Mouse (Mus musculus): ENCODE data around the gene Dgki.

The Dgki gene

DNA sequence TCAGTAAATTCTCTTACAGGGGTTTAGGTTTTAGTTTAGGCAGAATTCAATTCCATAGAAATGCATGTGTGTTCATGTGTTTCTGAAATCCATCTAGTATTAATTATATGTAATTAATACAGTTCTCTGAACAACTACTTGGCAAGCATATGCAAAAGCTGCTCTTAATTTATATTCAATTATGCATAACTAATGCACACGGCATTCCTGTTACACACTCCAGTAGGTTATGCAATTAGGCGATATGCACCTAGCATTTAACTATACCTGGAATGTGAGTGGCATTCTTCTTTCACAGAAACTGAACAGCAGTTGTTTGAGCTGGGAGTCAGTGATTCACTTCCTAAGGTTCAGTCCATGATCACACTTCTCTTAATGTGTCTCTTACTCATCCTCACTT lies 370.2 kb downstream of the Dgki start:
- DNase-seq (ENCODE audit: low spot score in 2 of 2): no peak

DNA sequence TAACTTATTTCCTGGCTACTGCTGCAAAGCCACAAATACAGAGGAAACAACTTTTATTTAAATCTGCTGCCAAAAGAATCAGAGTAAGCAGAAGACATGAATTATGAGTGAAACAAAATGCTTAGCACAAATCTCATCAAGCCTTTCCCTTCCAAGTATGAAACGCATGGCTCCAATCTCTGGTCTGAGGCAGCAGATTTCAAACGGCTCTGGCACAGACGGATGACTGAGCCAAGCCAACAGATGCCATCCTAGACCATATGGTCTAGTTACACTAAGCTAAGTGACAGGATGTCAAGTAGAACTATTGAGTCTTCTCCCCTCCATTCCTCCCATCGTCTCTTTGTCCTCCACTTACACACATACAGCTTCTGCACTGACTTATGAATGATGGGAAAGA lies 373.5 kb downstream of the Dgki start:
- peak; percentile 46 to 49 for DNase-seq (ENCODE audit: low spot score in 2 of 2)

DNA sequence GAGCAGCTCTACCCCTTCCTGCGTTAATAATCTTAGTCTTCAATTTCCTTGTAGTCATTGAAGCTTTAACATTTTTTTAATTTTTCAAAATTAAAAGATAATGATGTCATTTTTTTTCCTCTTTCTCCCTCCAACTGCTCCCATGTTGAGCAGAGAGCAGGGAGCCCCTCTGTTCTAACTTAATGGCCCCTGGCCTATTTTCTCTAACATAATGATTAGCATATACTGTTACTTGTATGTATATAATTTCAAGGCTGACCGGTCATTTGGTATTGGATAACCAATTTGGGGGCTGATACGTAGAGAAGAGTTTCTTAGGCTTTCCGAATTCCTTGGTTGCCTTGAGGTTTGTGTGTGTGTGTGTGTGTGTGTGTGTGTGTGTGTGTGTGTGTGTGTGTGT lies 378.0 kb downstream of the Dgki start:
- no peak for DNase-seq (ENCODE audit: low spot score in 2 of 2)

DNA sequence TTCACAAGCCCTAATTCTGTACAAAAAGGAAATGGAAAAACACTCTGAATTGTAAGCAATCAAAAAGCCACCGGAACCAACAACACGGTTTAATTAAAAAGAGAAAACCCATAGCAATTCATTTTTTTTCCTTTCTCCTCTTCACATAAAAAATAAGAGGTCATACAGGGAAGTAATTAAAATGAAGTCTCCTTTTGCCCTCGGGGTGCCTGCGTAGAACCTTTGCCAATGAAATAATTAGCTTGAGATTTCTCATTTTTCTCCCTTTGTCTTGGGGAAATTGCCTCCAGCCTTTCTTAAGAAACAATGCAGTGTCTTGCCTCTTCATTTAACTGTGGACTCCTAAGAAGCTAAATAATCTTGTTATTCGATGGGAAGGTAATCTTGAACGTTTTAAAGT lies 388.4 kb downstream of the Dgki start:
- DNase-seq (ENCODE audit: low spot score in 2 of 2): no peak

DNA sequence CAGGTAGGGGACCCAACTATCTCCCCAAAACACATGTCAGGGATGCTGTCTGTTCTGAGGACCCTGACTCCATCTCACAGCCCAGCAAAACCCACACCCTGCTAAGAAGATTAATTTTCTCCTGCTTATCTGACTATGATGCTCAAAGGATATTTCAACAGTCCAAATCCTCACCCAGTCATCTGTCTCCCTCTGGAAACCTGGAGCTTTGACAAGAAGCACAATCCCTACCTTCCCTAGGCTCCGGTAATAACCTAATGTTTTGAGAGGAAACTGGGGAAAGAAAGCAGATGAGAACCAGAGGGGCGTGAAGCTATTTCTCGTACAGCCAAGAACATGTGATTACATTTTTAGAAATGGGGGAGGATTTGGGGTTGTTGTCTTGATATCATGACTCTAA lies 392.8 kb downstream of the Dgki start:
- no peak for DNase-seq (ENCODE audit: low spot score in 2 of 2)

DNA sequence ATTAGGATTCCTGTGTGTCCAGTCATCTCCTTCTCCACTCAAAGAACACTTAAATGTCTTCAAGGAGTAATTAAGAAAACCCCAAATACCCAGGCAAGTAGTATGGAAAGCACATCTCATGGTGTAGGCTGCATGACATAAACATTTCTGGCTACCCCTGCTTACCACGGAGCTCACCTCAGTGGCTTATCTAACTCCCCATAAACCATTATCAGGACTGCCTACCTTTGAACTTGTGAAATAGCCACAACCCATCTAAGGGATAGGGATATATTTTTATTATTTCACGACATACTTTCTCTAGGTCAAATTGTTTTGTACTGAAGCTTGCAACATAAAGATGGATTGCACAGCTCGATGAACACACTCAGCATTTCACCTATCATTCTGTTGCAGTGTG lies 394.0 kb downstream of the Dgki start:
- DNase-seq (ENCODE audit: low spot score in 2 of 2): no peak

DNA sequence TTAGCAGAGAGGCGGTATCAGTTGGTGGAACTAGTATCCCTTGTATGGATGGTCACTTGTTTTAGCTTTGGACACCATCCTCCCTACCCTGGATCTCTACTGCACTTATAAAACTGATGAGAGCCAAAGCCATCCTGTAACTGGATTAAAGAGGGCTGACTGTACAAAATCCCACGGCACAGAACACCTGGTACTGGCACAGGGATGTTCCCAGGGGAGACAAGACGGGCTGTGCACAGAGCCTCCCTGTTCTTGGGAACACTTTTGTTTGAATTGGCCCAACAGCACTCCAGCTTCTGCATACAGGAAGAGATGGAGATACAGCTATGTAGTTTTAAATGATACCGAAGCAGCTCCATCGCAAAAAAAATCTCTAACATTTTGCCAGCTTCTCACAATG lies 395.1 kb downstream of the Dgki start:
- DNase-seq (ENCODE audit: low spot score in 2 of 2): no peak

DNA sequence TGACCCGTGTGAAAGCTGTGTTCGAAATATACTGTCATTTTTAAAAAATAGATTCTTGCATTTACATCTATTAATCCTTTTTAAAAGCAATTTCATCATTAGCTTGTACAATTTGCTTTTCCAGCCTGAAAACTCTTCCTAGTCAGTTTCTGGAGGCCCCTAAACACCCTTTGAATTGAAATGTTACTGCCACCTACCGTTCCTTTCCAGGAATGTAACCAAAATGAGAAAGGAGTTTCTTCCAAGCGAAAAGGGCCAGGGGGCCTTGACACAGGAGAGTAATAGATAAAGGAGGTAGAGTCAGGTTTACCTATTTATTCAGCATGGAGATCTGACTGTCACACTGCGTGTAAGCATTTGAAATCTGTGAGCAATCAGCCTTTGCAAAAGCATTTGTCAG lies 396.2 kb downstream of the Dgki start:
- DNase-seq (ENCODE audit: low spot score in 2 of 2): peak; percentile 53 to 71

DNA sequence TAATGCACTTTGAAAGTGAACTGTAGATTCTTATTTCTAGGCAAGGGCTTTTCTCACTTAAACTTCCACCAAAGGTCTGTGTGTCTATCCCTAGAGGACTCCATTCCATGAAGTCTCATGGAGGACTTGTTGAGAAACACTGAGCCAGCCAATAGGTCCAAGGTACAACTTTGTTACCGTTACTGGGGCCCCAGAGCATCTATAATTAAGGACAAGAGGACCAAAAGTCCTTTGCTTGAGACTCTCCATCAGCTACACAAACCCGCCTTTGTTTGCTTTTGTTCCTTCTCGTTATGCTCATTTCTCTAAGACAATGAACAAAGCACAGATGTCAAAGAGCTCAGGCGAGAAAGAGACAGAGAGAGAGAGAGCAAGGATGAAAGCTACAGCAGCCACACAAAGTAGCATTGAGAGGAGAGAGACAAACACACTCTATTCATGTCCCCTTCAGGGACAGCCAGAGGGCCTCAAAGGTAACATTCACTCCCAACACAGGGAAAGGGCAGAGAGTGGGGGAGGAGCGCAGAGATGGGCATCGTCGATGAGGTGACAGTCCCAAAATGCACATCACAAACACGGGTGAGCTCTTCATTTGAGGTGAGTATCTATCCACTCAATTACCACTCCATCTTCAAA lies 396.7 kb downstream of the Dgki start:
- no peak for DNase-seq (ENCODE audit: low spot score in 2 of 2)

DNA sequence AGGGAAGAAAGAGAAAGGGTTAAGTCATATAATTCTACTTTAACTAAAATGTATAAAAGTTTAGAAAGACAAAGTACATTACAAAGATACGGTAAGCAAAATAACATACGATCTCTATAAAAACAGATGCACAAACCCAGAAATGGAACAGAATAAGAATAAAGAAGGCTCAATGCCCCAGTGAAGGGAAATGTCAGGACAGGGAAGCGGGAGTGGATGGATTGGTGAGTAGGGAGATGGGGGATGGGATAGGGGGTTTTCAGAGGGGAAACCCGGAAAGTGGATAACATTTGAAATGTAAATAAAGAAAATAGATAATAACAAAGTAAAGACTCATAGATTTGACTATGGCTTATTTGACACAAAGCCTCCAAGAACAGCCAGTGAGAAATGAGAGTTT lies 400.1 kb downstream of the Dgki start:
- DNase-seq (ENCODE audit: low spot score in 2 of 2): no peak

DNA sequence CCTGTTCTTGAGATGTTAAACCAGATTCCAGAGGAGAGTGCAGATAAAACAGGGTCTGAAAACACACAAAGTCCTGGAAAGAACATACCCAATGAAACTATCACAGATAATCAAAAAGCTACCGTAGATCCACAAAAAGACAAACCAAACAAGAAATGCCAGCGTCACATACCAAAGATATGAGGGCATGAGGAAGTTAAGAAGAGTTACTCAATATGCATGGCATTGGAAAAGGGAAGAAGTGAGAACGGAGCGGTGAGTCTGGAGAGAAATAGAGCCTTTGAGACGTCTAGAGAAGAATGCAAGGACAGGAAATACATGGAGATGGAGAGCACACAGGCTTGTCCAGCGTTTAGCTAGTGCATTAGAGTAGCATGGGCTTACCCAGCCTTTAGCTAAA lies 401.6 kb downstream of the Dgki start:
- no peak for DNase-seq (ENCODE audit: low spot score in 2 of 2)

DNA sequence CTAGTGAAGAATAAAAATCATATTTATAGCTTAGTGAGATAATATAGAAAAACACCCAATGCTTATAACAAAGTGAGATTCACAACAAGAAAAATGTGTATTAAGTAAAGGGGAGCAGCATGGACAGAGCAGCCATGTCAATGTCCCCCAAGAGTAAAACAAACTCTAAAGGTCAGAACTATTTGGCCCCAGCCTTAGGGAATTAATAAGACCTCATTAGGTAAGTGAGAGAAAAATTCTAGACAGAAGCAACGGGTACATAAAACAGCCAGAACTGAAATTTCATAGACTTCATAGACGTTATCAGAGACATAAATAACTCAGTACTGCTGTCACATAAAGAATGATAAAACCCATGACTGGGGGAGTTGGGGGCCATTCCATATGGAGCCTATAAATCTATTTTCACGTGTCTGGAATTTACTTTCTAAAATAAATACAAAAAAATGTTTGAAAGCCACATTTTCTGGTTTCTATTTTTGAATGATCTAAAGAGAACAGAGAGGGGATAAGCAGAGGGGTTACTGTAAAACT lies 402.3 kb downstream of the Dgki start:
- no peak for DNase-seq (ENCODE audit: low spot score in 2 of 2)

DNA sequence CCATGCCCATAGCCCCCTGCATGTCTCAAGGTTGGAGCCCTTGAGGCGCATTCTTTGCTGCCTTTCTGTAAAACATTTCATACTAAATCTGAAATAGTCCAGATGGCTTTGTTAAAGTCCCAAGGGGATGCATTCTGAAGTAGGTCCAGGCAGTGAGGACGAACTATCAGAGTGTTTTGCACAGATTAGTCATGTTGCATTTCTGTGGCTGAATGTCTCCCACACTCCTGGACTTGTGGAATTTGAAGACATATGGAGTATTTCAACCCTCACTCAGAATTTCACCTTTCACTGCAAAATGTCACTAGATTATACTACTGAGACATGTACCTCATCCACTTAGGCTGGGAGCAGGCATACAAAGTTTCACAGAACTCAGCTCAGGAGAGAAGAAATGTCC lies 403.3 kb downstream of the Dgki start:
- DNase-seq (ENCODE audit: low spot score in 2 of 2): no peak

DNA sequence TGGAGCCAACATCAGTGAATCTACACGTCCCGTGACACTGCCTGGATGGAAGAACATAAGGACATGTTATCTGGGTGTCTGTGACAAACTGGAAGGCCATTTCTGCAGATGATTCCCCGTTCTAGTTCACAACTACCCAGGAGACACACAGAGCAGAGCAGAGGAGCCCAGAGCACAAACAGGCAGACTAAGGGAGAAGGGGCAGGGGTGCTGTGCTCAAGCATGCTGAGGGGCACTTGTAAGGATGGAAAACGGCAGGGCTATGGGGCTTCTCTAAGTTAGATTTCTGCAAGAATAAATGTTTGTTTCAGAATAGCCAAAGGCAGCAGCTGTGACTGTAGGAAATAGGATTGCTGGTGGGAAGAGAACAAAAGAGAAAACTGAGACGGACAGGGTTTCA lies 408.2 kb downstream of the Dgki start:
- no peak for DNase-seq (ENCODE audit: low spot score in 2 of 2)

DNA sequence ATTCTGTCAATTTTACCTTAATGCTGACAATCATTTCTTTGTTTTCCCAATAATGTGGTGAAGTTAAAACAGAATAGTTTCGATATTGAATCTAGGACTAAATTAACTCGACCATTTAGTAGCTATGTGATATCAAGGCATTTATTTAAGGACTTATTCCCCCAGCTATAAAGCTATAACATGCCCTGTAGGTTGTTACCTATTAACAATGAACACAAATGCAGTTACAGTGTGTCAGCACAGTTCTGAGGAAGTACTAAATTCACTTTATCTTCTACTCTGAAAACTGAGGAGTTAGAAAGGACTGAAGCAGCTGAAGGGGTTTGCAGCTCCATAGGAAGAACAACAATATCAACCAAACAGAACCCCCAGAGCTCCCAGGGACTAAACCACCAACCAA lies 409.2 kb downstream of the Dgki start:
- DNase-seq (ENCODE audit: low spot score in 2 of 2): no peak

DNA sequence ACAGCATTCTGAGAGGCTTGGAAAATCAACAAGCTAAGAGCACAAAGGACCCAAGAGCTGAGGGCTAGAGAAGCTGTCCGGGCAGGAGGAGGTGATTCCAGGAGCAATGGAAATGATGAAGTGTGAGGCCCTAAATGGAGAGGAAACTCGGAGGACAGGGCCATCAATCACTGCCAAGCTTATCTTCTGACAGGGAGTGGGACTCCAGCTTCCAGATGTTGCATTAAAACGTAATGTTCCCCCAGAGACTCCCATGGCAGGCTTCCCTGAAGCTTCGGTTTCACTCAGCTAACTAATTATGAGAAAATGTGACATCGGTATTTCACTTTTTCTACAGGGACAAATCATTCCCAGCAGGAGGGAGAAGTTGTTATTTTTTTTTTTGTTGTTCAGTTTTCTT lies 409.7 kb downstream of the Dgki start:
- DNase-seq (ENCODE audit: low spot score in 2 of 2): no peak

DNA sequence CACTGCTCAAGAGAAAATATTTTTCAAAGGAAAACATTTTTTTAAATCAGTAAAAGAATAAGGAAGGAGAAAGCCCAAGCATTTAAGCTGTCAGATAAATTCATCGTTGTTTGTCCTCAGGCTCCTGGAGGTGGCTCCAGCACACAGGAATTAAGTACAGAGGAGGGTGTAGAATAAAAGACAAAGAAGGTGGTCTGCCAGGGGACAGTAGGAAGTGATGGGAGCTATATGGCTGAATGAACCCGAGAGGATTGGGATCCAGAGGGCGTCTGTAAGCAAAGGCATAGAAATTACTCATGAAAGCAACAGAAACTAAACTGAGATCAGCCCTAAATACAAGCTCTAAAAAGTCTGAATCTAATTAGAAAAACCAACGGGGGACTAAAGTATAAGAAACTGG lies 418.7 kb downstream of the Dgki start:
- no peak for DNase-seq (ENCODE audit: low spot score in 2 of 2)

DNA sequence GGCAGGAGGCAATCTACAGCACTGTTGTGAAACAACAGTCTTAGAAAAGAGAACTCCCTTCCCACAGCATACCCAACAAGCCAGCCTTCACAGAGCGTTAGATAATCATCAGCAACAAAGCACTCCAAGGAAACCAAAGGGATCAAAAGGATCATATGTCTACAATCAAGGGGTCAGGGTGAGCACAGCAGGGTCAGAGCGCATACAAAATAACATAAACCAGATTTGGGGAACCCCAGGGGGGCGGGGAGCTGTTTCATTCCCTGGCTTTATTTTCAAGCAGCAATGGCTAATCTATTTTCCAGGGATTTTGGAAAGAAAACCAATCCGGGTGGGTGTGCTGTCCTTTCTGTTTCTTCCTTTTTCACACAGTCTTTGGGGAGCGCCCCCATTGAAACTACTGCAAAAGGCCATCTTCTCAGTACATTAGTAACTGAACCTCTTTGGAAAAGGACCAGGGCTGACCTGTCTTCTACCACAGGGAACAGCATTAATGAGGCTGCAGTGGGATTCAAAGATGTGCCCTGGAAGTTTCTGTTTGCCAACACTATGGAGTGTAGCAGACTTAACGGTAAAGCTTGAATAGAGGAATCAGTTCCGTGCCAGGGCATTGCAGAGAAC lies 419.2 kb downstream of the Dgki start:
- no peak for DNase-seq (ENCODE audit: low spot score in 2 of 2)

DNA sequence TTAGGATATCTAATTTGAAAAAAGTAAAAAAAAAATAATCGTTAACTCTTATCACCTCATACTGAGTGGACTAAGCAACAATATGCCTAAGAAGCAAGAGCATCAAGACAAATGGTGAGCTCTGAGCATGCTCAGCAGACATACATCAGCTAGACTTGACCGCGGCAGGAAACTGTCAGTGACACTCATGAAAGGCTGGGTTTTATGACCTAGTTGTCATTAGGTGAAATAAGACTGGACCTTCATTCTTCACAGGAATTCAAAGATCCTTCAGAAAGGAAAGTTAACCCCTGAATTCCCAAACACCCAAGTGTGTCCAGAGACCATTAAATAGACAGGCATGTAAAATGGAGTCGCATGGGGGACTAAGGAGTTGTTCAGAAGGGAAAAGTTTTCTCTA lies 422.6 kb downstream of the Dgki start:
- DNase-seq (ENCODE audit: low spot score in 2 of 2): no peak

DNA sequence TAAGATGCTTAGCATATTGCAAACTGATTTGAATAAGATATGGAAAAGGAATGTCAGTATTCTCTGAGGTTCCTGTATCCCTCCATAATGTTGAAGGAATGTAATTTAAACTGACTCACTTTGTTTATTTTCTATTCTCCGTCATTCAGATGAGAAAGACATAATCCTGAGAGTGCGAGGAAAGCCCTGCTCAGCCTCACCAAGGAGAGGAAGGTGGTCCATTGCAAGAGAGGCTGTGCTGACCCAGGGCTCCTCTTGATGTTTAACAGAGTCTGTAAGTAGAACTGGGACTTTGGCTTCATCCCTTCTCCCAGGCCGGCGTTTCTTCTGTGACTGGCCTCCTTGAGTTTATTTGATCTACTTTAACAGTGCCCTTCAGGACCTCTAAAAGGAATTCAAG lies 423.6 kb downstream of the Dgki start:
- no peak for DNase-seq (ENCODE audit: low spot score in 2 of 2)

DNA sequence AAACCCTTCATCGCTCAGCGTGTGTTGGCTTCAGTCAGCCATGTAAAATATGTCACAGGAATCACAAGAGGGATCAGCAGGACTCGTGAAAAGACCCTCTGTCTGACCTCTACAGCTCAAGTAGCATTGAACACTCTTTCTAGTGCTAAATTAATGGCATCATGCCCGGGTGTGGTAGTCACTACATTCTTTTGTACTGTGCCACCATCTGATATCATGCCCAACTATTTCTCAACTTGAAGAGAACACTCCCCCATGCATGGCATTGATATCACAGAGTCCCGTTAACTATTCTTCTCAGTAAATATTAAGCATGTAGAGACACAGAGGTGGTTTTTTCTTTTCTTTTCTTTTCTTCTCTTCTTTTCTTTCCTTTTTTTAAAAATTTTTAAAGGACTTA lies 424.1 kb downstream of the Dgki start:
- DNase-seq (ENCODE audit: low spot score in 2 of 2): no peak

DNA sequence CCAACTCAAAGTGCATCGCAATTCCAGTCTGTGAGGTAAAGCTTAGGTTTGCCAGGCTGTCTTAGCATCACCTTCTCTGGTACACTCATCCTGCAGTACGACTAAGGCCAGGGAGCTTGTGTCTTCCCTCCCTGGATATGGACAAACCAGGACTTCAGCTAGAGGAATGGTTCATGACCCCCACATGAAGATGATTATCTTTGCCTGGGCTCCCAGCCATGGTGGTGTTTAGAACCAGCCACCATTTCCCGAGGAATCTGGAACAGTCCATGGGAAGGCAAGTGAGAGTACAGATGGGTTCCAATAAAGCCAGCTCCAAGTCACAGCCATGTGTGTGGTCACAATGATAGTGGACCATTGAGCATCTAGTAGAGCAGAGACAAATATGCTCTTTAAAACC lies 427.1 kb downstream of the Dgki start:
- no peak for DNase-seq (ENCODE audit: low spot score in 2 of 2)

DNA sequence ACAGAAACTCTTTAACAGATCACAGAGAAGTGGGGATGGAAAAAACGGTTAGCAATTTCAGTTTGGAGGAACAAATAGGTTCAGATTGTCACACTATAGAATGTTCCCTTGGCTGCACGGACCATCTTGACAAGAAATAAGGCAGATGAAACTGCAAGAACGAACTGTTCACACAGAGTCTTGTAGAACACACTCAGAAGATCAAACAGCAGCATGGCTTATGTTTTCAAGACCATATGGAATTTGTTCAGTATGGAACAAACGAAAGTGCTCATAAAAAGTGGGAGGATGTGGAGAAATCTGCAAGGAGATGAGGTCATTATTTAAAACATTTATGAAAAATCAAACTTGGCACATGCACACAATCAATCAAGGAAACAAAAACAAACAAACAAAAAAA lies 431.8 kb downstream of the Dgki start:
- no peak for DNase-seq (ENCODE audit: low spot score in 2 of 2)

Measured in right cerebral cortex, postnatal 10 days (tissue).